ENCODE assay signal across 8 mouse cellular contexts in the genomic region with DNA sequence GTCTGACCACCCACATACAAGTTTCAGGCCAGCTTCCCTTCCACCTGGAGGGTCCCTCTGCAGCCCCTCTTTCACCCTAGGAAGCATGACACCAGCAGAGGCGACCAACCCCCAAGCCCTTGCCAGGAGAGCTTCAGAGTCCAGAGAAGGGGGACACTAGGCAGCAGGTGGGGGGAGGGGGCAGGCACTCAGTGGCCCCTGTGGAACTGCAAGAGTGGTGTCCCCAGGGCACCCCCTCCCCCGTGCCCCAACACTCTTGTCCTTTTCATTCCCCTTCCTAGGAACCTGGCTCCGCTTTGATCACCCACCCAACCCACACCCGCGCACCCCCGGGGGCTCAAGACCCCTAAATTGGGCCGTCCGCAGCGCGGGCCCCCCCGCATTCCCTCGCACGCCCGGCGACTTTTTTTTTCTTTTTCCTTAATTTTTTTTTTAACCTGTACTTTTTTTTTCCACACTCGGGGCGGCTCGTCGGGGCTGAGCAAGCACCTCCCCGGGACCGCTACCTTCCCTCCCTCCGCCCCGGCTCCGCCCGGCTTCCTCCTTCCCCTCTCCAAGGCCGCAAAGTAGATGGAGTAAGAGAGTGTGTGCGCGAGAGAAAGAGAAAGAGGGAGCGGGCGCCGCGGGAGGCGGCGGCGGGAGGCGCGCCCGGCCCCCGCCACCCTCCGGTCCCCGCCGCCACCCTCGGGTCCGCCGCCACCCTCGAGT. TPM values are rescaled to one million over a fixed set of nuclear protein-coding genes. Genes with fewer than 3 reads are reported as not detected.
DNase-seq lines count a peak whose midpoint lies in the region; ATAC-seq and TF ChIP-seq lines count a peak whose summit lies in the region.

No protein-coding gene starts in this region.

- WGBS in bone marrow, adult 2 months: 2% methylated on average over 29 of the region's 46 CpGs
- WGBS in forebrain, embryonic 11.5 days: under 1% methylated on average over 32 of the region's 46 CpGs
- 2% methylated on average over 33 of the region's 46 CpGs for WGBS in liver, embryonic 16.5 days (ENCODE audit: insufficient replicate concordance)

- intact Hi-C loops in left cerebral cortex, postnatal 4 days (cut with DNase I): no loop called here

- peak overlapping the region; percentile 86 for H3K27ac ChIP-seq in bone marrow, adult 2 months (ENCODE audit: control insufficient read depth, insufficient read depth, low read depth, low read length, poor library complexity)
- peak overlapping the region; percentile 10; the same call in 1 of the 2 replicates for H3K27ac ChIP-seq in forebrain, embryonic 11.5 days (ENCODE audit: low read depth, low read length)
- peak overlapping the region; percentile 62 for H3K27ac ChIP-seq in liver, embryonic 16.5 days (ENCODE audit: low read length)

- peak overlapping the region; percentile 84 for H3K4me2 ChIP-seq in forebrain, embryonic 11.5 days (ENCODE audit: low read depth, low read length, severe bottlenecking)
- peak overlapping the region; percentile 69 for H3K4me2 ChIP-seq in liver, embryonic 16.5 days (ENCODE audit: low read depth, low read length)

- H3K4me3 ChIP-seq in bone marrow, adult 2 months (replicated peaks; ENCODE audit: control insufficient read depth, low read depth, low read length): peak overlapping the region; percentile 100
- H3K4me3 ChIP-seq in forebrain, embryonic 11.5 days (ENCODE audit: low read depth, low read length): peak overlapping the region; percentile 76
- H3K4me3 ChIP-seq in liver, embryonic 16.5 days (ENCODE audit: low read depth, low read length): peak overlapping the region; percentile 65

- H3K9ac ChIP-seq in forebrain, embryonic 11.5 days (ENCODE audit: low read length): peak overlapping the region; percentile 85
- H3K9ac ChIP-seq in liver, embryonic 16.5 days (ENCODE audit: low read depth, low read length): peak overlapping the region; percentile 60

- DNase-seq in left cerebral cortex, postnatal 4 days: peak; percentile 21
- no peak for DNase-seq in left cerebral cortex, adult 11 months (ENCODE audit: low spot score)
- peak; percentile 62 for DNase-seq in forebrain, embryonic 11.5 days (ENCODE audit: low spot score)
- peak; percentile 23 for DNase-seq in neural tube, embryonic 10.5 days (ENCODE audit: extremely low spot score, low spot score)
- DNase-seq in ovary, postnatal 14 days (ENCODE audit: low spot score): no peak

- H3K4me1 ChIP-seq in bone marrow, adult 2 months (ENCODE audit: control insufficient read depth, insufficient read depth, low read length): no peaks in the 10 kb centered on the region
- H3K4me1 ChIP-seq in forebrain, embryonic 11.5 days (replicated peaks; ENCODE audit: control insufficient read depth, insufficient read depth, low read length): peaks cover 7% of the 10 kb centered on the region; the same call in 1 of the 2 replicates
- H3K4me1 ChIP-seq in liver, embryonic 16.5 days (ENCODE audit: control insufficient read depth, low read depth, low read length): peaks cover 11% of the 10 kb centered on the region

- no peaks in the 10 kb centered on the region for H3K36me3 ChIP-seq in forebrain, embryonic 11.5 days (ENCODE audit: control insufficient read depth, insufficient read depth, low read length)
- no peaks in the 10 kb centered on the region for H3K36me3 ChIP-seq in liver, embryonic 16.5 days (ENCODE audit: control insufficient read depth, insufficient read depth)

- peak; percentile 64 for ATAC-seq in forebrain, embryonic 11.5 days (replicated peaks; ENCODE audit: low FRiP score)
- peak; percentile 39 for ATAC-seq in inflammation-experienced regulatory T-cells, adult 6 months
- peak; percentile 37 for ATAC-seq in liver, embryonic 16.5 days (ENCODE audit: low read depth)

- H3K9me3 ChIP-seq in forebrain, embryonic 11.5 days (ENCODE audit: control insufficient read depth, low read length): no peaks in the 10 kb centered on the region; the same call in none of the 2 replicates
- H3K9me3 ChIP-seq in liver, embryonic 16.5 days (replicated peaks; ENCODE audit: control insufficient read depth, low read length): no peaks in the 10 kb centered on the region

- H3K27me3 ChIP-seq in forebrain, embryonic 11.5 days (ENCODE audit: control insufficient read depth, insufficient read depth, low read length): no peaks in the 10 kb centered on the region; the same call in 1 of the 2 replicates
- H3K27me3 ChIP-seq in liver, embryonic 16.5 days (ENCODE audit: control insufficient read depth, insufficient read depth, low read depth, low read length): peaks cover 11% of the 10 kb centered on the region

- no peak for TF ChIP-seq CTCF in bone marrow, adult 2 months (IDR thresholded peaks at IDR 0.05; ENCODE audit: control insufficient read depth, insufficient read depth, low read length)

- TF ChIP-seq POLR2A in bone marrow, adult 2 months (IDR thresholded peaks at IDR 0.05; ENCODE audit: borderline replicate concordance, control insufficient read depth, low read depth, low read length): no peak

RNA-seq across cellular contexts. Expression of a gene that starts 0.7 kb away (rescaled TPM):
- total RNA-seq in left cerebral cortex, postnatal 4 days (2021): 10 to 100 TPM; 18.4 to 20.8 TPM
- polyA plus RNA-seq in bone marrow, adult 2 months (2011; ENCODE audit: insufficient read depth, insufficient read length, low replicate concordance, missing spikeins): 1.1 and 3.1 TPM in 2 replicates
- 8.3 and 9.0 TPM in 2 replicates for polyA plus RNA-seq in forebrain, embryonic 11.5 days (2014; fragmentation: Nextera tagmentation; extraction: Ambion mirVana)
- polyA plus RNA-seq in inflammation-experienced regulatory T-cells, adult 6 months (2017; shearing (Covaris generic)): 10 to 100 TPM in 2 of 3 experiments, 1 to 10 TPM in 1; 7.8 to 21.9 (median 14.5) TPM
- 1.6 and 1.8 TPM in 2 replicates for polyA plus RNA-seq in liver, embryonic 16.5 days (2015; fragmentation: Nextera tagmentation; extraction: Ambion mirVana)

Comparison
In these comparisons a context has a peak if more than half of its experiments do, and no peak if none do; other contexts are left out.
1. DNase-seq: peak in left cerebral cortex, postnatal 4 days (single experiment), forebrain, embryonic 11.5 days (single experiment) and neural tube, embryonic 10.5 days (single experiment); none in left cerebral cortex, adult 11 months (single experiment) and ovary, postnatal 14 days (single experiment).
2. H3K27ac ChIP-seq: peak in every context shown above with its lines; median percentile 86 in bone marrow, adult 2 months; 62 in liver, embryonic 16.5 days; 10 in forebrain, embryonic 11.5 days.
3. Peak in every context shown above with its lines, with median percentiles within 50 percentile points of each other: H3K4me3 ChIP-seq and ATAC-seq.